Mouse (Mus musculus): Measurements from ENCODE around the gene Cog3. TPM values are rescaled to one million over a fixed set of nuclear protein-coding genes. Genes with fewer than 3 reads are reported as not detected.

Gene Cog3
- total RNA-seq (2012; rRNA removed): 11.2 and 16.4 TPM in 2 replicates

GRCm38 (mm10) chr14:75753991-75754817 lies at the start of gene Cog3:
TSS of gene Cog3 (minus strand) at chr14:75754517.
- TF ChIP-seq HCFC1 (IDR thresholded peaks at IDR 0.05; ENCODE audit: borderline replicate concordance, insufficient read depth, low read length): peak; percentile 56; the same call in 1 of the 2 replicates
- no peak for TF ChIP-seq MAFK (IDR thresholded peaks at IDR 0.05; ENCODE audit: insufficient read depth, low read depth, low read length)
- no peak for TF ChIP-seq ZC3H11A (IDR thresholded peaks at IDR 0.05; ENCODE audit: borderline replicate concordance, low read depth, low read length)
- TF ChIP-seq ZNF384 (IDR thresholded peaks at IDR 0.05; ENCODE audit: low read depth, low read length): no peak
- TF ChIP-seq CHD2 (IDR thresholded peaks at IDR 0.05; ENCODE audit: low read depth, low read length): 0 out of 2 replicates have a peak, but pooled peaks have one; percentile 15
- Histone ChIP-seq H3K9me3 (ENCODE audit: control insufficient read depth, insufficient read depth, low read depth, low read length) (no peaks in the 10 kb centered on the region), H3K36me3 (ENCODE audit: control insufficient read depth, insufficient read depth, low read length, poor library complexity, severe bottlenecking) (no peaks in the 10 kb centered on the region), H3K4me1 (ENCODE audit: control insufficient read depth in 2 of 2, insufficient read depth in 2 of 2, low read length in 2 of 2, poor library complexity in 1 of 2) (peaks cover 0 to 4% of the 10 kb centered on the region in 2 experiments; a peak in 2 of 4 replicates), H3K9ac (ENCODE audit: insufficient read depth, low read depth, low read length, poor library complexity, severe bottlenecking) (peak within 1 kb of the TSS; percentile 91), H3K27ac (ENCODE audit: insufficient read depth, low read depth, low read length, poor library complexity, severe bottlenecking) (no peak within 1 kb of the TSS), H3K4me3 (ENCODE audit: insufficient read depth in 1 of 2, low read depth in 1 of 2, low read length in 2 of 2, poor library complexity in 1 of 2, severe bottlenecking in 1 of 2) (peak within 1 kb of the TSS; percentile 76 to 95)
- in situ Hi-C loops (cut with MboI; ENCODE audit: low sequenced_read_pairs in 2 of 2, unreplicated experiment in 2 of 2): no loop called here
- peak; percentile 84 for DNase-seq (ENCODE audit: low read depth, low spot score)

DNA sequence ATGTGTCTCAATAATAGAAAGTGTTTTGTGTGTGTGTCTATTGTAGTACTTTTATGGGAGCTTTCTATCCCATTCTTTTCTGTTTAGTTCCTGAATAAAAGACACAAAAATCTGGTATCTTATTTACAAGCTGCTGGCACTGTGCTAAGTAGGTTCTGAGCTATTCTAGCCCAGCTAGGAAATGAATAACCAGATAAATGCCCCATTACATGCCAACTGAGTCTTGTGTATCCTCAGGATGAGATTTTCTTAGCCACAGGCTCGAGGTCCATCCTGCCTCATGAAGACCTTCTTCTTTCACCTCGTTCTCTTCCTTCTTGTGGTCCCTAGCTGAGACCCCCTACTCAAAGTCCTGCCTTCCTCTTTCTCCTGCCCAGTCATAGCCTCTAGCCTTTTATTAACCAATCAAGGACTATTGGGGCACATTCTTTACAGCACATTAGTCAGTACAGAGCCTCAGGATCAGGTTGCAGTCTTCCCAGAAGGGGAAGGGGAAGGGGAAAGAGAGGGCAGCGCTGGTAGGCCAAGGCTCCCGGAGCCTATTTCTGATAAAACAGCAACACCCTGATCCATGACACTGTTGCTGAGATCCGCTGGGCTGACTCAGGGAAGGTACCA lies 43.6 kb upstream of the Cog3 start:
- no peak for DNase-seq (ENCODE audit: low read depth, low spot score)
- in situ Hi-C loops (cut with MboI; ENCODE audit: low sequenced_read_pairs in 2 of 2, unreplicated experiment in 2 of 2): no loop called here
- Histone ChIP-seq H3K27ac (ENCODE audit: insufficient read depth, low read depth, low read length, poor library complexity, severe bottlenecking) (no peak overlapping the region), H3K9me3 (ENCODE audit: control insufficient read depth, insufficient read depth, low read depth, low read length) (no peaks in the 10 kb centered on the region), H3K36me3 (ENCODE audit: control insufficient read depth, insufficient read depth, low read length, poor library complexity, severe bottlenecking) (no peaks in the 10 kb centered on the region), H3K4me3 (ENCODE audit: insufficient read depth in 1 of 2, low read depth in 1 of 2, low read length in 2 of 2, poor library complexity in 1 of 2, severe bottlenecking in 1 of 2) (no peak overlapping the region), H3K9ac (ENCODE audit: insufficient read depth, low read depth, low read length, poor library complexity, severe bottlenecking) (no peak overlapping the region), H3K4me1 (ENCODE audit: control insufficient read depth in 2 of 2, insufficient read depth in 2 of 2, low read length in 2 of 2, poor library complexity in 1 of 2) (peaks cover 0 to 2% of the 10 kb centered on the region in 2 experiments; a peak in 1 of 4 replicates)
- no peak for TF ChIP-seq MAFK (IDR thresholded peaks at IDR 0.05; ENCODE audit: insufficient read depth, low read depth, low read length)
- no peak for TF ChIP-seq HCFC1 (IDR thresholded peaks at IDR 0.05; ENCODE audit: borderline replicate concordance, insufficient read depth, low read length)
- TF ChIP-seq ZNF384 (IDR thresholded peaks at IDR 0.05; ENCODE audit: low read depth, low read length): no peak
- no peak for TF ChIP-seq CHD2 (IDR thresholded peaks at IDR 0.05; ENCODE audit: low read depth, low read length)
- no peak for TF ChIP-seq ZC3H11A (IDR thresholded peaks at IDR 0.05; ENCODE audit: borderline replicate concordance, low read depth, low read length)

- Histone ChIP-seq H3K27ac (ENCODE audit: insufficient read depth, low read depth, low read length, poor library complexity, severe bottlenecking) (no peak overlapping the region), H3K4me1 (ENCODE audit: control insufficient read depth in 2 of 2, insufficient read depth in 2 of 2, low read length in 2 of 2, poor library complexity in 1 of 2) (peaks cover 0 to 2% of the 10 kb centered on the region in 2 experiments; a peak in 1 of 4 replicates), H3K4me3 (ENCODE audit: insufficient read depth in 1 of 2, low read depth in 1 of 2, low read length in 2 of 2, poor library complexity in 1 of 2, severe bottlenecking in 1 of 2) (no peak overlapping the region), H3K9me3 (ENCODE audit: control insufficient read depth, insufficient read depth, low read depth, low read length) (no peaks in the 10 kb centered on the region), H3K36me3 (ENCODE audit: control insufficient read depth, insufficient read depth, low read length, poor library complexity, severe bottlenecking) (no peaks in the 10 kb centered on the region), H3K9ac (ENCODE audit: insufficient read depth, low read depth, low read length, poor library complexity, severe bottlenecking) (no peak overlapping the region)
- in situ Hi-C loops (cut with MboI; ENCODE audit: low sequenced_read_pairs in 2 of 2, unreplicated experiment in 2 of 2): no loop called here
- TF ChIP-seq HCFC1 (IDR thresholded peaks at IDR 0.05; ENCODE audit: borderline replicate concordance, insufficient read depth, low read length): no peak
- no peak for DNase-seq (ENCODE audit: low read depth, low spot score)
These were observed 41.6 kb upstream of the Cog3 start for GRCm38 (mm10) chr14:75795918-75796317.

- peaks cover 0 to 2% of the 10 kb centered on the region in 2 experiments; a peak in 1 of 4 replicates for H3K4me1 ChIP-seq (ENCODE audit: control insufficient read depth in 2 of 2, insufficient read depth in 2 of 2, low read length in 2 of 2, poor library complexity in 1 of 2)
- no peak overlapping the region for H3K4me3 ChIP-seq (ENCODE audit: insufficient read depth in 1 of 2, low read depth in 1 of 2, low read length in 2 of 2, poor library complexity in 1 of 2, severe bottlenecking in 1 of 2)
- in situ Hi-C loops (cut with MboI; ENCODE audit: low sequenced_read_pairs in 2 of 2, unreplicated experiment in 2 of 2): no loop called here
- no peak overlapping the region for H3K9ac ChIP-seq (ENCODE audit: insufficient read depth, low read depth, low read length, poor library complexity, severe bottlenecking)
- no peak for TF ChIP-seq CHD2 (IDR thresholded peaks at IDR 0.05; ENCODE audit: low read depth, low read length)
- TF ChIP-seq MAFK (IDR thresholded peaks at IDR 0.05; ENCODE audit: insufficient read depth, low read depth, low read length): no peak
- H3K9me3 ChIP-seq (ENCODE audit: control insufficient read depth, insufficient read depth, low read depth, low read length): no peaks in the 10 kb centered on the region
- DNase-seq (ENCODE audit: low read depth, low spot score): no peak
- H3K36me3 ChIP-seq (ENCODE audit: control insufficient read depth, insufficient read depth, low read length, poor library complexity, severe bottlenecking): no peaks in the 10 kb centered on the region
- no peak overlapping the region for H3K27ac ChIP-seq (ENCODE audit: insufficient read depth, low read depth, low read length, poor library complexity, severe bottlenecking)
These were observed 40.4 kb upstream of the Cog3 start for GRCm38 (mm10) chr14:75794726-75795125.
